Mouse (Mus musculus): ENCODE data around the gene Tes. TPM values are rescaled to one million over a fixed set of nuclear protein-coding genes. Genes with fewer than 3 reads are reported as not detected.

Gene Tes
- total and polyA plus RNA-seq, 3 experiments = not detected

DNA sequence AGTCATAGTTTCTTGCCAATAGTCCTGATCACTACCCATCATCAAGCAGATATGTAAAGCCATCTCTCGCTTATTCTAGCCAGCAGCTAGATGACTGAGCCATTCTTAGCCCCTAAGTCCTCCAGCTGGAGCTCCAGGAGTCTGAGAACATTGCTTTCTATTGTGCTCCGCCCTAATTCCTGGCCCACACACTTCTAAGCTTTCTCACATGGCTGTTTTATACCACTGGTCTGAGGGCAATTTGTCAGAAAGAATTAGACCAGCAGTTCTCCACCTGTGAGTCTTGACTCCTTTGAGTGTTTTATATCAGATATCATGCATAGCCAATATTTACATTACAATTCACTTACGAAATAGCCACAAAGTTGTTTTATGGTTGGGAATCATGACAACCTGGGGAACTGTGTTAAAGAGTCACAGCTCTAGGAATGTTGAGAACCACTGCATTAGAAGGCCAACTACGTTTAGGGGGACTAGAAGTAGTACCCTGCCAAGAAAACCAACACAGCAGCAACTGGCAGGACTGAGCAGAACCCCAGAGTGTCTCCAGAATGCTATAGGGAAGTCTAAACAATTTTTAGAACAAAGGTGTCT, 13.4 kb upstream of the Tes start (continued):
- TF ChIP-seq MAFK (IDR thresholded peaks at IDR 0.05; ENCODE audit: insufficient replicate concordance, low read length) (no peak), EP300 (IDR thresholded peaks at IDR 0.05; ENCODE audit: low read length) (no peak), SMC3 (IDR thresholded peaks at IDR 0.05; ENCODE audit: low read depth, low read length) (no peak)

DNA sequence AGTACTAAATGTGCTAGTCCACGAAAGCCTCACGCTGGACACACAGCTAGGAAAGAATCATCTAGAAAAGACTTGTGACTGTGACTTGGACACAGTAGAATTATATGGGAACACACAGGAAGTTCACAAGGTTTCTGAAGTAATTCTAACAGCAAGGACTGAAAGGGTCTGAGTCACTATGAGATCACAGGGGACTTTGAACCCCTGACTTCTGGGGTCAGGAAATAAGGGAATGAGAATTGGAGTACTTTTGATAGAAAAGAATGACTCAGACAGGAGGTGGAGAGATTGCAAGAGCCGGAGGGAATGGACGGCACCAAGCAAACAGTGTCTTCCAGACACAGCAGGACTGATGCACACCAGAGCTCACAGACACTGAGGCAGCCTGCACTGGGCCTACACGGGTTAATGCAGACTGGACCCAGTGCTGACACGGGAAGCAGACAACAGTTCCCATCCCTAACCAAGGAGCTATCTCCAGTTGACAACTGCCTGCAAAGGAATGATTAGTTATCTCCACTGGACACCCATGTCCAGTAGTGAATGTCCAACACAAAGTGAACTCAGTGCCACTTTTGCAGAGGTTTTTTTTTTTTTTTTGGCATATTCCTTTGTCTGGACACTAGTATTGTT, 11.8 kb upstream of the Tes start:
- in situ Hi-C loops (cut with MboI; ENCODE audit: low pct_ligation_motif_present, low pct_unique_long_range_greater_than_20kb, low sequenced_read_pairs) = no loop called here
- no peak for TF ChIP-seq RAD21 (IDR thresholded peaks at IDR 0.05; ENCODE audit: low read depth, low read length)
- TF ChIP-seq USF2 (conservative IDR thresholded peaks at IDR 0.05; ENCODE audit: low read depth, low read length) = no peak
- TF ChIP-seq MXI1 (IDR thresholded peaks at IDR 0.05; ENCODE audit: low read depth, low read length) = no peak
- no peak for TF ChIP-seq SIN3A (IDR thresholded peaks at IDR 0.05; ENCODE audit: low read length)
- no peak for TF ChIP-seq MAZ (IDR thresholded peaks at IDR 0.05; ENCODE audit: low read depth, low read length)
- no peak for TF ChIP-seq NRF1 (IDR thresholded peaks at IDR 0.05; ENCODE audit: low read depth, low read length)
- no peak for TF ChIP-seq GABPA (IDR thresholded peaks at IDR 0.05; ENCODE audit: insufficient replicate concordance, low read depth, low read length)
- no peak for TF ChIP-seq TBP (conservative IDR thresholded peaks at IDR 0.05; ENCODE audit: low read depth, low read length)
- no peak for TF ChIP-seq KAT2A (IDR thresholded peaks at IDR 0.05; ENCODE audit: insufficient replicate concordance, low read length)
- no peak for TF ChIP-seq HCFC1 (IDR thresholded peaks at IDR 0.05; ENCODE audit: low read depth, low read length)
- no peak for TF ChIP-seq EP300 (IDR thresholded peaks at IDR 0.05; ENCODE audit: low read length)
- no peak for TF ChIP-seq NELFE (IDR thresholded peaks at IDR 0.05; ENCODE audit: low read depth, low read length)
- Histone ChIP-seq H3K36me3 (replicated peaks in 1 of 2; ENCODE audit: control insufficient read depth in 1 of 2, insufficient read depth in 1 of 2, low read length in 1 of 2) (no peaks in the 10 kb centered on the region), H3K4me1 (ENCODE audit: control insufficient read depth in 1 of 2, insufficient read depth in 2 of 2) (peaks cover 5 to 21% of the 10 kb centered on the region in 2 experiments; a peak in 3 of 4 replicates), H3K27me3 (replicated peaks) (no peaks in the 10 kb centered on the region), H3K4me2 (ENCODE audit: insufficient read depth, low read depth, poor library complexity, severe bottlenecking) (no peak overlapping the region), H3K4me3 (replicated peaks in 1 of 3; ENCODE audit: low read depth in 2 of 3, low read length in 2 of 3, poor library complexity in 1 of 3) (no peak overlapping the region), H3K9me3 (replicated peaks; ENCODE audit: low read length) (no peaks in the 10 kb centered on the region), H3K9ac (ENCODE audit: insufficient read depth, low read depth) (no peak overlapping the region), H3K27ac (ENCODE audit: insufficient read depth, low read depth) (no peak overlapping the region), H3K79me2 (replicated peaks; ENCODE audit: control insufficient read depth, extremely low read depth, insufficient read depth, poor library complexity, severe bottlenecking) (no peaks in the 10 kb centered on the region)
- dilution Hi-C loops (cut with MboI; ENCODE audit: extremely low pct_ligation_motif_present, extremely low pct_unique_long_range_greater_than_20kb, low sequenced_read_pairs) = no loop called here
- DNase-seq (ENCODE audit: extremely low read depth) = no peak

DNA sequence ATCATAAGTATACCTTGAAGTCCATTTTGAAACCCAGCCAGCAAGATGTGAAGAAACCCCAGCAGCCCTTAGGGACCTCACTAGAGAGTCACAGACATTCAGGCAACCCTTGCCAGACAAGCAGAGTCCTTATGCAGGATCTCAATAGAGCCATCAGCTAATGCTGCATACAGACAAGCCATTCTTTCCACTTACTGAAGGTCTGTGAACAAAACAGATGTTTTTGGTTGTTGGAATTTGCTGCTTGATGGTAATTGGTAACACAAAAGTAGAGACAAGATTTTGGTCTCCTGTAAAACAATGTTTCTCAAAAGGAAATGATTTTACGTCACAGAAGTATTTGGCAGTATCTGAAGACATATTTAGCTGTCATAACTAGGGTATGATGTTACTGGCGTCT, 10.2 kb upstream of the Tes start:
- peak; percentile 32 for DNase-seq (ENCODE audit: extremely low read depth)
- no peak overlapping the region for H3K4me2 ChIP-seq (ENCODE audit: insufficient read depth, low read depth, poor library complexity, severe bottlenecking)
- no peak overlapping the region for H3K4me3 ChIP-seq (replicated peaks in 1 of 3; ENCODE audit: low read depth in 2 of 3, low read length in 2 of 3, poor library complexity in 1 of 3)
- no peak overlapping the region for H3K9ac ChIP-seq (ENCODE audit: insufficient read depth, low read depth)
- TF ChIP-seq JUN (IDR thresholded peaks at IDR 0.05; ENCODE audit: insufficient read depth, low read depth, low read length) (no peak), UBTF (IDR thresholded peaks at IDR 0.05; ENCODE audit: low read depth, low read length) (no peak), RAD21 (IDR thresholded peaks at IDR 0.05; ENCODE audit: low read depth, low read length) (no peak), IRF4 (IDR thresholded peaks at IDR 0.05; ENCODE audit: low read depth, low read length) (no peak), RCOR1 (conservative IDR thresholded peaks at IDR 0.05; ENCODE audit: low read depth, low read length) (no peak), MXI1 (IDR thresholded peaks at IDR 0.05; ENCODE audit: low read depth, low read length) (no peak), BHLHE40 (IDR thresholded peaks at IDR 0.05; ENCODE audit: low read depth, low read length) (no peak), GABPA (IDR thresholded peaks at IDR 0.05; ENCODE audit: insufficient replicate concordance, low read depth, low read length) (no peak), KAT2A (IDR thresholded peaks at IDR 0.05; ENCODE audit: insufficient replicate concordance, low read length) (no peak), ZMIZ1 (IDR thresholded peaks at IDR 0.05; ENCODE audit: low read depth, low read length) (no peak), POLR2A (IDR thresholded peaks at IDR 0.05; ENCODE audit: low read depth, low read length) (no peak), NRF1 (IDR thresholded peaks at IDR 0.05; ENCODE audit: low read depth, low read length) (no peak), PAX5 (IDR thresholded peaks at IDR 0.05; ENCODE audit: low read length) (no peak), CHD2 (IDR thresholded peaks at IDR 0.05; ENCODE audit: low read length) (no peak), USF1 (IDR thresholded peaks at IDR 0.05; ENCODE audit: low read depth, low read length) (no peak), MEF2A (IDR thresholded peaks at IDR 0.05; ENCODE audit: borderline replicate concordance, low read depth, low read length) (no peak), SMC3 (IDR thresholded peaks at IDR 0.05; ENCODE audit: low read depth, low read length) (no peak), ZC3H11A (IDR thresholded peaks at IDR 0.05; ENCODE audit: low read depth, low read length) (no peak), USF2 (conservative IDR thresholded peaks at IDR 0.05; ENCODE audit: low read depth, low read length) (no peak)
- dilution Hi-C loops (cut with MboI; ENCODE audit: extremely low pct_ligation_motif_present, extremely low pct_unique_long_range_greater_than_20kb, low sequenced_read_pairs) (no loop called here), in situ Hi-C loops (cut with MboI; ENCODE audit: low pct_ligation_motif_present, low pct_unique_long_range_greater_than_20kb, low sequenced_read_pairs) (no loop called here)
- no peaks in the 10 kb centered on the region for H3K79me2 ChIP-seq (replicated peaks; ENCODE audit: control insufficient read depth, extremely low read depth, insufficient read depth, poor library complexity, severe bottlenecking)
- H3K27me3 ChIP-seq (replicated peaks) = no peaks in the 10 kb centered on the region
- H3K36me3 ChIP-seq (replicated peaks in 1 of 2; ENCODE audit: control insufficient read depth in 1 of 2, insufficient read depth in 1 of 2, low read length in 1 of 2) = no peaks in the 10 kb centered on the region
- peaks cover 7 to 21% of the 10 kb centered on the region in 2 experiments; a peak in 3 of 4 replicates for H3K4me1 ChIP-seq (ENCODE audit: control insufficient read depth in 1 of 2, insufficient read depth in 2 of 2)
- H3K9me3 ChIP-seq (replicated peaks; ENCODE audit: low read length) = no peaks in the 10 kb centered on the region
- H3K27ac ChIP-seq (ENCODE audit: insufficient read depth, low read depth) = peak overlapping the region; percentile 82

All from CH12.LX (cell line).